Mouse (Mus musculus): ENCODE results near the gene Pnlip.

Pnlip gene

GRCm38 (mm10) chr19:58652198-58652597 is at the start of gene Pnlip:
Gene Pnlip (plus strand): TSS chr19:58652498.
- no peak for DNase-seq

GRCm38 (mm10) chr19:58609716-58610115 is 42.6 kb upstream of the Pnlip start:
- no peak for DNase-seq

GRCm38 (mm10) chr19:58612745-58613144 is 39.6 kb upstream of the Pnlip start:
- DNase-seq = no peak

- no peak for DNase-seq
Observed at GRCm38 (mm10) chr19:58616606-58617005, 35.7 kb upstream of the Pnlip start.

- DNase-seq = no peak
Observed at GRCm38 (mm10) chr19:58620661-58621060, 31.6 kb upstream of the Pnlip start.

- DNase-seq = no peak
Observed at GRCm38 (mm10) chr19:58621646-58622045, 30.7 kb upstream of the Pnlip start.

- DNase-seq = no peak
Observed at GRCm38 (mm10) chr19:58624799-58625198, 27.5 kb upstream of the Pnlip start.

- no peak for DNase-seq
Observed at GRCm38 (mm10) chr19:58625254-58625947, 26.9 kb upstream of the Pnlip start.

GRCm38 (mm10) chr19:58627406-58628337 is 24.6 kb upstream of the Pnlip start:
- DNase-seq = no peak

GRCm38 (mm10) chr19:58629351-58629773 is 22.9 kb upstream of the Pnlip start:
- no peak for DNase-seq

- DNase-seq = no peak
Observed at GRCm38 (mm10) chr19:58650036-58650435, 2.3 kb upstream of the Pnlip start.

GRCm38 (mm10) chr19:58662098-58662497 is 9.8 kb downstream of the Pnlip start:
- DNase-seq = peak; percentile 21

GRCm38 (mm10) chr19:58663317-58663716 is 11.0 kb downstream of the Pnlip start:
- DNase-seq = no peak

GRCm38 (mm10) chr19:58664901-58665300 is 12.6 kb downstream of the Pnlip start:
- no peak for DNase-seq

- DNase-seq = no peak
Observed at GRCm38 (mm10) chr19:58674644-58675043, 22.3 kb downstream of the Pnlip start.

GRCm38 (mm10) chr19:58677117-58677516 is 24.8 kb downstream of the Pnlip start:
- no peak for DNase-seq

GRCm38 (mm10) chr19:58688933-58689332 is 36.6 kb downstream of the Pnlip start:
- DNase-seq = no peak

- no peak for DNase-seq
Observed at GRCm38 (mm10) chr19:58695314-58695713, 43.0 kb downstream of the Pnlip start.

- no peak for DNase-seq
Observed at GRCm38 (mm10) chr19:58696235-58696634, 43.9 kb downstream of the Pnlip start.

GRCm38 (mm10) chr19:58704556-58704955 is 52.3 kb downstream of the Pnlip start:
- DNase-seq = no peak

GRCm38 (mm10) chr19:58708611-58709010 is 56.3 kb downstream of the Pnlip start:
- no peak for DNase-seq

- no peak for DNase-seq
Observed at GRCm38 (mm10) chr19:58717925-58718324, 65.6 kb downstream of the Pnlip start.

- DNase-seq = no peak
Observed at GRCm38 (mm10) chr19:58720439-58720838, 68.1 kb downstream of the Pnlip start.

GRCm38 (mm10) chr19:58726551-58726950 is 74.3 kb downstream of the Pnlip start:
- DNase-seq = no peak
